Mouse (Mus musculus) thymus, adult 2 months (tissue): ENCODE data around the gene Wdr43.

Experiments
- CTCF ChIP-seq: fragments of 200-500 bp; IDR thresholded peaks from 2 replicates; pipeline ENCODE4 v1.5.1; 2012; ENCODE audit warnings: mild to moderate bottlenecking, control low read depth, low read length, moderate library complexity, borderline replicate concordance; ENCODE audit not compliant: control insufficient read depth, poor library complexity, insufficient read depth; ENCODE audit errors: extremely low read depth
- POLR2A ChIP-seq: fragments of 200-500 bp; IDR thresholded peaks from 2 replicates; pipeline ENCODE4 v1.6.1; 2012; ENCODE audit warnings: mild to moderate bottlenecking, low read length, control low read depth, moderate library complexity; ENCODE audit not compliant: control insufficient read depth, poor library complexity, insufficient read depth; ENCODE audit errors: extremely low read depth

- TF ChIP-seq POLR2A (no peak), CTCF (no peak)
Measured at GRCm38 (mm10) chr17:71695151-71695550, 79.5 kb downstream of the Wdr43 start.
